Mouse (Mus musculus): Measurements from ENCODE around the gene Tmem130. TPM values are rescaled to one million over a fixed set of nuclear protein-coding genes. Genes with fewer than 3 reads are reported as not detected.
A peak's percentile ranks its signal among the peaks of the same experiment; 100 is the strongest.
"Not testable (repeated sequence)": the region's sequence is repeated elsewhere in the genome, so short reads cannot be mapped to it uniquely, and the experiment has no call there.

Tmem130 gene
- polyA plus RNA-seq, 1 experiment: not detected

- no peak for TF ChIP-seq FLI1 (IDR thresholded peaks at IDR 0.05; ENCODE audit: low read length)
- no peak for TF ChIP-seq GATA1 (IDR thresholded peaks at IDR 0.05; ENCODE audit: borderline replicate concordance, low read length)
- Histone ChIP-seq H3K9me3 (no peaks in the 10 kb centered on the region), H3K4me3 (replicated peaks) (peak overlapping the region; percentile 100), H3K27me3 (replicated peaks) (peaks cover 3% of the 10 kb centered on the region), H3K36me3 (replicated peaks; ENCODE audit: low read length) (peaks cover 38% of the 10 kb centered on the region), H3K4me1 (peaks cover 56% of the 10 kb centered on the region)
Measured at GRCm38 (mm10) chr5:144769067-144769482, 7.5 kb upstream of the Tmem130 start.

GRCm38 (mm10) chr5:144767911-144768841 is 6.6 kb upstream of the Tmem130 start:
- peaks cover 30% of the 10 kb centered on the region for H3K36me3 ChIP-seq (replicated peaks; ENCODE audit: low read length)
- TF ChIP-seq GATA1 (IDR thresholded peaks at IDR 0.05; ENCODE audit: borderline replicate concordance, low read length) (no peak), FLI1 (IDR thresholded peaks at IDR 0.05; ENCODE audit: low read length) (peak; percentile 15; the same call in 1 of the 2 replicates)
- H3K27me3 ChIP-seq (replicated peaks): peaks cover 7% of the 10 kb centered on the region
- H3K9me3 ChIP-seq: no peaks in the 10 kb centered on the region
- peaks cover 49% of the 10 kb centered on the region for H3K4me1 ChIP-seq
- H3K4me3 ChIP-seq (replicated peaks): peak overlapping the region; percentile 100

- peak within 1 kb of the TSS; percentile 100 for H3K4me3 ChIP-seq (replicated peaks)
- H3K4me1 ChIP-seq: peaks cover 41% of the 10 kb centered on the region
- H3K36me3 ChIP-seq (replicated peaks; ENCODE audit: low read length): peaks cover 23% of the 10 kb centered on the region
- H3K9me3 ChIP-seq: not testable (repeated sequence)
- H3K27me3 ChIP-seq (replicated peaks): peaks cover 15% of the 10 kb centered on the region
Measured at GRCm38 (mm10) chr5:144767106-144767798, 5.6 kb upstream of the Tmem130 start, which contains the start of gene Trrap. Gene Trrap, plus strand, starts transcription at chr5:144767732.

- Histone ChIP-seq H3K36me3 (replicated peaks; ENCODE audit: low read length) (peaks cover 19% of the 10 kb centered on the region), H3K4me1 (peaks cover 37% of the 10 kb centered on the region), H3K9me3 (no peaks in the 10 kb centered on the region), H3K4me3 (replicated peaks) (no peak overlapping the region), H3K27me3 (replicated peaks) (peaks cover 19% of the 10 kb centered on the region)
- TF ChIP-seq FLI1 (IDR thresholded peaks at IDR 0.05; ENCODE audit: low read length): no peak
- TF ChIP-seq GATA1 (IDR thresholded peaks at IDR 0.05; ENCODE audit: borderline replicate concordance, low read length): no peak
Measured at GRCm38 (mm10) chr5:144766646-144767045, 5.0 kb upstream of the Tmem130 start.

- Histone ChIP-seq H3K4me3 (replicated peaks) (no peak overlapping the region), H3K9me3 (no peaks in the 10 kb centered on the region), H3K4me1 (peaks cover 37% of the 10 kb centered on the region), H3K36me3 (replicated peaks; ENCODE audit: low read length) (peaks cover 12% of the 10 kb centered on the region), H3K27me3 (replicated peaks) (peaks cover 25% of the 10 kb centered on the region)
- TF ChIP-seq GATA1 (IDR thresholded peaks at IDR 0.05; ENCODE audit: borderline replicate concordance, low read length) (no peak), FLI1 (IDR thresholded peaks at IDR 0.05; ENCODE audit: low read length) (no peak)
Measured at GRCm38 (mm10) chr5:144766026-144766425, 4.4 kb upstream of the Tmem130 start.

- Histone ChIP-seq H3K4me3 (replicated peaks) (no peak overlapping the region), H3K27me3 (replicated peaks) (peaks cover 54% of the 10 kb centered on the region), H3K9me3 (no peaks in the 10 kb centered on the region), H3K4me1 (peaks cover 13% of the 10 kb centered on the region), H3K36me3 (replicated peaks; ENCODE audit: low read length) (no peaks in the 10 kb centered on the region)
- TF ChIP-seq GATA1 (IDR thresholded peaks at IDR 0.05; ENCODE audit: borderline replicate concordance, low read length) (no peak), FLI1 (IDR thresholded peaks at IDR 0.05; ENCODE audit: low read length) (no peak)
Measured at GRCm38 (mm10) chr5:144758422-144758821, 3.2 kb downstream of the Tmem130 start.

- Histone ChIP-seq H3K4me3 (replicated peaks) (no peak overlapping the region), H3K27me3 (replicated peaks) (peaks cover 48% of the 10 kb centered on the region), H3K9me3 (no peaks in the 10 kb centered on the region), H3K36me3 (replicated peaks; ENCODE audit: low read length) (no peaks in the 10 kb centered on the region), H3K4me1 (peaks cover 21% of the 10 kb centered on the region)
- TF ChIP-seq GATA1 (IDR thresholded peaks at IDR 0.05; ENCODE audit: borderline replicate concordance, low read length): no peak
- TF ChIP-seq FLI1 (IDR thresholded peaks at IDR 0.05; ENCODE audit: low read length): no peak
Measured at GRCm38 (mm10) chr5:144757402-144757801, 4.2 kb downstream of the Tmem130 start.

GRCm38 (mm10) chr5:144755191-144755590 is 6.4 kb downstream of the Tmem130 start:
- no peak overlapping the region for H3K4me3 ChIP-seq (replicated peaks)
- H3K36me3 ChIP-seq (replicated peaks; ENCODE audit: low read length): no peaks in the 10 kb centered on the region
- H3K4me1 ChIP-seq: peaks cover 16% of the 10 kb centered on the region
- no peak for TF ChIP-seq FLI1 (IDR thresholded peaks at IDR 0.05; ENCODE audit: low read length)
- no peak for TF ChIP-seq GATA1 (IDR thresholded peaks at IDR 0.05; ENCODE audit: borderline replicate concordance, low read length)
- H3K27me3 ChIP-seq (replicated peaks): peaks cover 36% of the 10 kb centered on the region
- H3K9me3 ChIP-seq: no peaks in the 10 kb centered on the region

GRCm38 (mm10) chr5:144753041-144753440 is 8.6 kb downstream of the Tmem130 start:
- no peak overlapping the region for H3K4me3 ChIP-seq (replicated peaks)
- TF ChIP-seq FLI1 (IDR thresholded peaks at IDR 0.05; ENCODE audit: low read length): no peak
- TF ChIP-seq GATA1 (IDR thresholded peaks at IDR 0.05; ENCODE audit: borderline replicate concordance, low read length): no peak

GRCm38 (mm10) chr5:144752432-144752831 is 9.2 kb downstream of the Tmem130 start:
- peak overlapping the region; percentile 6 for H3K4me3 ChIP-seq (replicated peaks)
- TF ChIP-seq FLI1 (IDR thresholded peaks at IDR 0.05; ENCODE audit: low read length) (no peak), GATA1 (IDR thresholded peaks at IDR 0.05; ENCODE audit: borderline replicate concordance, low read length) (no peak)
- no peaks in the 10 kb centered on the region for H3K36me3 ChIP-seq (replicated peaks; ENCODE audit: low read length)
- H3K4me1 ChIP-seq: peaks cover 11% of the 10 kb centered on the region
- H3K9me3 ChIP-seq: peaks cover 7% of the 10 kb centered on the region
- H3K27me3 ChIP-seq (replicated peaks): peaks cover 14% of the 10 kb centered on the region

More at GRCm38 (mm10) chr5:144753041-144753440, 8.6 kb downstream of the Tmem130 start:
- Histone ChIP-seq H3K36me3 (replicated peaks; ENCODE audit: low read length) (no peaks in the 10 kb centered on the region), H3K27me3 (replicated peaks) (peaks cover 18% of the 10 kb centered on the region), H3K9me3 (peaks cover 7% of the 10 kb centered on the region), H3K4me1 (peaks cover 11% of the 10 kb centered on the region)
